Mouse (Mus musculus) lung, adult 2 months (tissue): ENCODE data around the gene Wdr62.

Experiments
- CTCF ChIP-seq: fragments of 200-500 bp; IDR thresholded peaks from 2 replicates; pipeline ENCODE4 v1.5.1; 2011; ENCODE audit warnings: mild to moderate bottlenecking, low read length, control low read depth; ENCODE audit not compliant: insufficient read depth
- POLR2A ChIP-seq: fragments of 200-500 bp; IDR thresholded peaks from 2 replicates; pipeline ENCODE4 v1.6.1; 2011; ENCODE audit warnings: low read depth, mild to moderate bottlenecking, control low read depth, low read length, borderline replicate concordance; ENCODE audit errors: extremely low read depth

DNA sequence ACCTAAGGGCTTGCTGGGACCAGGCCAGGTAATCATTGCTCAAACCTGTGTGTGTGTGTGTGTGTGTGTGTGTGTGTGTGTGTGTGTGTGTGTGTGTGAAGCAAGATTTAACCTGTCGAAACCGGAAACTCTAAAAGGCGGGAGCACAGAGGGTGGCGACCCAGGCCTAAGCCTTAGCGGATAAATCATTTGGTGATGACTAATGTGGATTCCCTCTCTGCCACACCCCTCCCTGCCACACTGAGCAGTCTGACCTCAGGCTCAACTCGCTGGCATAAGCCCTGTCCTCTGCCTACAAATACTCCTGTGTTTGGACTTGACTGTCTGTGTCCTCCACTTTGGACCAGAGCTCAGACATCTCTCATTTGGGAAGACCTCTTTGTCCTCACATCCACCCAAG is 84.0 kb downstream of the Wdr62 start:
- TF ChIP-seq CTCF (no peak), POLR2A (no peak)
